Mouse (Mus musculus) cerebellum, adult 2 months (tissue): ENCODE data around the gene Wrap73.

Experiments used
- CTCF ChIP-seq: fragments of 200-500 bp; IDR thresholded peaks from 2 replicates; pipeline ENCODE4 v1.5.1; 2011; ENCODE audit warnings: low read depth, mild to moderate bottlenecking, control low read depth, low read length, moderate library complexity, borderline replicate concordance; ENCODE audit not compliant: insufficient read depth
- POLR2A ChIP-seq: fragments of 200-500 bp; IDR thresholded peaks from 2 replicates; pipeline ENCODE4 v1.6.1; 2011; ENCODE audit warnings: low read length, control low read depth, borderline replicate concordance; ENCODE audit not compliant: insufficient read depth

DNA sequence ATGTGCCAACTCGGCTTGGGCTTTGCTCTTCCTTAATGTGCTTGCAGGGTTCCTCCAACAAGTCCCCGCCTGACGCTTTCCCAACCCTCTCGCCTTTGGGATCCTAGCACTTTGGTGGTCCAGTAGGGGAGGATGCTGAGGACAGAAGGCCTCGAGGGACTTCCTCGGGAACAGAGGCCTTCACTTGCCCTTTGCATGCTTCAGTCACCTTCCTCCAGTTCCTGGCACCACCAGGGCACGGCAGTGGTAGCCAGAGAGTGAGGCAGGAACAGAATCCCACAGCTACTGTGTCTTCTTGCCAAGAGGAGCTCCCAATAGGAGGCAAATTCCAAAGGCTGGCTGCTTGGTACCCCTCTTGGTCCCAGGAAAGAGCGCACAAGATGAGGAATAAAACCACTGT is 38.8 kb upstream of the Wrap73 start:
- TF ChIP-seq CTCF (no peak), POLR2A (no peak)
